Mouse (Mus musculus) embryo, embryonic 10.5 days (tissue): ENCODE measurements around the gene Neurl1a.
A peak's percentile ranks its signal among the peaks of the same experiment; 100 is the strongest.

Experiments used
- DNase-seq: peaks from one replicate; pipeline ENCODE4 v3.0.0-alpha.2; 2015; ENCODE audit warnings: low spot score

Gene Neurl1a

DNA sequence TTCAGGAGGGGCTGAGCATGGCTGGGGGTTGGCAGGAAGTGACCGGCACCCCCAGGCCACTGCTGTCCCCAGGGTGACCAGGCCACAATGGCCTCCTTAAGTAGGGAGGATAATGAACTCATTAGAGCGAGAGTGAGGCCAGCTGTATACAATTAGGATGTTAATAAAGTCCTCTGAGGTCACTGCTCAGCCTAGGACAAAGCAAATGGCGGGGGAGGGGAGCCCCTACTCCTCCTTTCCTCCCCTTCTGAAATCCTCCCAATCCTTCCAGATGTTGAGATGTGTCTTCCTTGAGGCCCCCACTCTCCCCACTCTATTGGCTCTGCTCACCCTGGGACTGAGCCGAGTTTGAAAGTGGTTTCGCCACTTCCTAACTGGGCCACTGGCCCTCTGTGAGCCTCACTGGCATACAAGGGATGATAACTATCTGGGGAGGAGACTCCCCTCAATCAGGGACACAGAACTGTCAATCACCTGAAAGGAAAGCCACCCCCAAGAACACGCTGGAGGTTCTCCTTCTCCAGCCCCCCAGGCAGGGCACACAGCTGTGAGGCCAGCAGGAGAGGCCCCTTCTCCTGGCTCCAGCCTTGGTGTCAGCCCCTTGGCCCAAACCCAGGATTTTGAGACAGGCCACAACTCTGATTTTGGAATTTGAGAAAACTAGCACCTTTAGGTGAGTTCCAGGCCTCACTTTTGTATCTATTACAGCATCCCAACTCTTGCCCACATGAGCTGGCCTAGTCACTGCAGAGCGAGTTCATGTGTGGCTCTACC lies 112.9 kb downstream of the Neurl1a start:
- DNase-seq, result peak; percentile 76

DNA sequence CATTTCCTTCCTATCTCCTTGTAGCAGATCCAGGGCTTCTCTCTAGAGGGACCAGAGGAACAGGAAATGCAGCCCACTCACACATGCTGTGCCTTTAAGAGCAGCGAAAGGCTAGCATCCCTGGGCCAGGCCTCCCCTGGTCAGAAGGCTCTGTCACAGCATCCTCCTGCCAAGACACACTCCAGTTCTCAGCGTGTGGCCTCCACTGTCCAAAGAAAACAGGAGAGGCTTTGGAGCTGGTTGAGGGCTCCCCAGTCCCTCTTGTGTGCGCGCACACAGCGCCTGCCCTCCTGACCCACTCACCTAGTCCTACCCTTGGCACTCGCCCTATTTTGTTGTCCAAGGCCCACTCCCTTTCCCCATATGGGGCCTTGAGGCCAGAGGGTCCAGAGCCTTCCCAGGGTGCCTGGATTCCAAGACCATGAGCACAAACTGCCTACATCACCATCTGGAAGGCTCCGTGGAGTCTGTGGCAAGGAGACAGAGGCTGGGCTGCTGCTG lies 113.9 kb downstream of the Neurl1a start:
- no peak for DNase-seq

DNA sequence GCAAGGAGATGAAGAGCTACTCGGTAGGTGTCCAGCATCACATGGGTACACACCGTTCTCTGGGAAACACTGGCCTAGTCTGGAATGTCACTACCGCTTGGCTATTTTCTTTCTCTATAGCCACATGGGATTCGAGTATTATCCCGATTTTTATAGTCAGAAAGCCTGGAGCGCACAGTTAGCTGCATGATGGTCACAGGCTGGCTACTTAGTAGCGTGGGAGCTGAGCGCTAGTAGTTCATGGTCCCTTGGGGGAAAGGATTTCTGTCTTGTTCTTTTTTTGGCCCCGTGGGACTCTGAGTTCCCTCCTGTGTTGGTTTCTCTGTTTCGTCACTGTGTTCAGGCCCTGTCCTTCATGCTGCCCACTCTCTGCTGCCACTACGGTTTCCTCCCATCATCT lies 119.5 kb downstream of the Neurl1a start:
- no peak for DNase-seq

DNA sequence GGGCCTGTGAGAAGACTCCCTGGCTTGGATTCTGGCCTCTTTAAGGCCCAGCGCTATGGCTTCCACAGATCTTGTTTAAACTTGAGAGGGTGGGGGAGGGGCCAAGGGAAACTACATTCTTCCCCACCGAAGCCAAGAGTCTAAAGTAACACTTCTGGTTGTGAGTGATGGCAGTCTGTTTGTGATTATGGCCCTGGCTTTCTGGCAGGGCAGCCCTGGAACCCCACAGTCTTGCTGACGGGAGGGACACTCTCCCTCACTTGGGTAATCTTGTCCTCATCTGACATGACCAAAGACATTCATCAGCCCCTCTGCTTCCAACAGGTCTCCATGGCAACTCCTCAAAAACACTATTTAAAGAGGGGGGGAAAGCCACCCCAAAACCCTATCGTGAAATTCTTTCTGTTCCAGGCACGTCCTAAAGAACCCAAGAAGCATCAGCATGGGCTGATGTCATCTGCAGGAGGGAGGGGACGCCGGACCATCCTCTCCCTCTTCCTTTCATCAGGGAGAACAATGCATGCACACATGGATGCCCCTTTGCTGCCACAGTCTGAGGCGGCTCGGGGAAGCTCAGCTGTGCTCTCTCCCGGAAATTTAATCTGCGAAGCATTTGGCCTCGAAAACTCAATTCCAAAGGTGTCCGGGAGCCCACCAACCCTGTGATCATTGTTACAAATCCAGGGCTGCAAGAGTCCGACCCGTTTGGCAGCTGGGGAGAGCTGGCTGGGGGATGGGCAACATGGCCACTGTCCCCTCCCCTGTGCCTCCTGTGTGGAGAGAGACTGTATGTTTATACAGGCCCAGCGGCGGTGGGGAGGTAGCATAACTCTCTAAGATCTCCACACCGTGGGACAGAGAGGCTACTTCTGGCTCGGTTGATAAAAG lies 122.9 kb downstream of the Neurl1a start:
- DNase-seq, result peak; percentile 81

DNA sequence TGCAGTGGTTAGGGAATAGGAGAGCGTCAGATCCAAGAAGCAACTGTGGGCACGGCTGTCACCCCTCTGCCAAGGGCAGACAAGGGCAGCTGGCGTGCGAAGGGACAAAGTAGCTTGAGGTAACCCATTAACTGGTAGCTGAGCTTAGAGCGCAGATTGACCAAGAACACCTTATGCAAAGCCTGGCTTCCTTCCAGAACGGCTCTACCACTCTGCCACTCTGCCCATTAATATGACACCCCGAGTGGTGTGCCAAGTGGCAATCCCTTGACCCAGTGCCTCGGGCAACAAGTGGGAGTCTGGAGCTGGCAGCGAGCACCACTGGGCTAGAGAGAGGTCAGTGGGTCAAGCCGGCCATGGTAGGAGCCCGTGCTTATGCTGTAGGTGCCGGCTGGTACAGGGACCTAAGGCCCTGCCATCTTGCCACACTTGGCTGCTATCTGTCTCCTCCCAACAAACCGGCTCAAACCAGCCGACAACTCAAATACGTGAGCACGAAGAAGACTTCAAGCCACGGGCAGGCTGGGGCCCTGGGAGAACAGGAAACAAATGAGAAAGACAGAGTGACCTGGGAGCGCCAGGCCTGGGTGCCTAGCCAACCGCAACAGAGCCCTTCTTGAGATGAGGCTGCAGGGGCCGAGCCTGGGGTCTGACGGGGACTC lies 123.7 kb downstream of the Neurl1a start:
- peak; percentile 49 for DNase-seq

DNA sequence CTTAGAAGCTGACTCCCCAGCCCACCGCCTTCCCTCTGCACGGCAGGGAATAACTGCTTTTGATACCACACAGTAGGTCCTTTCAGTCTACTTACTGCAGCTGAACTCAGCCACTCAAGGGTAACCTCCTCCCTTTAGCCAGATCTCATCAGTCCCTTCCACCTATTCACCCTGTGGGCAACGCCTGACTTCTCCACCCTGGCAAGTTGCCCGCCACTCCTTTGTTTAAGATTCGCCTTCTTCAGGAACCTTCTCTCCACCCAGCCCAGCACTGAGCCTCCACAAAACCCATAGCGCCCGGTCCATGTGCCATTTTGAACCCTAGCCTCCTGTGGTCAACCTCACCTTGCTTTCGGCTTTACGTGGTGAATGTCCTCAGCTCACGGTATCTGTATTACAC lies 124.5 kb downstream of the Neurl1a start:
- no peak for DNase-seq

DNA sequence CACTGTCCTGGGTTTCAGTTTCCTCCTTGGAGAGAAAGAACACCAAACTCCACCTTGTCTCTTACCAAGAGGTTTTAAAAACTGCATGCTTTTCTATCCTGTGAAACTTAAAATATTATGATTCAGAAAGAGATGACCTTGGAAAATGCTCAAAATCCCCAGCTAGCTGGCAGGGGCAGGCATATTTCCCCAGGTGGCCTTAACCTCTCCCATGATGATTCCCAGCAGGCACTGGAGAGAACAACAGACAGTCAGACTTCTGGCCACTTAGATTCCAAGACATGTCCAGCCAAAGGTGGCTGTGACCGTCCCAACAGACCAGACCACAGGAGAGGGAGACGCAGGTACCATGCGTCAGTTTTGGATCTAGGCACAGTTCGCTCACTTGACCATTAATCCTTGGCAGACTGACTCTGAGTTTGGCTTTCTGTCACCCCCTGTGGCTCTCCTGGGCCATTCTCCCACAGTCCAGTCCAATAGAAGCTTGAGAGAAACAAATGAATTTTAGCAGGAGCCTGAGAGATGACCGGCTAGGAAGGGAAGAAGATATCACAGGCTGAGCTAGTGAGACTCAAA lies 125.6 kb downstream of the Neurl1a start:
- no peak for DNase-seq

DNA sequence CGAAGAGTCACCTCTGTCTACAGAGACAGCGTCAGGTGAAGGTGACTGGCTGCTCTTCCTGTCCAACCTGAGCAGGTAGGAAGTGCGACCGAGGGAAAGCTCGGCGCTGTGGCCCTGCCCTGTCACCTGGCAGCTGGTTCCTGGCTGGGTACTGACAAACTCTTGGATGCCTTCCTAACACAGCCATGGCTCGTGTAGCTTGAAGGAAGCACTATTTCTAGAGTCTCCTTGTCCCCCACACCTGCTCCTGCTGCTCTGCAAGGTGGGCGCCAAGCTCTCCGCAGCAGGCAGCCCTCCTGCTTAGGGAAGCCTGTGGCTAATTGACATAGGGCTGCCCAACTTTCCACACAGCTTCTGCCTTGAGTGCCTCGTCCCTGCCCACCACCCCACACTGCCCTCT lies 126.8 kb downstream of the Neurl1a start:
- DNase-seq, result no peak

DNA sequence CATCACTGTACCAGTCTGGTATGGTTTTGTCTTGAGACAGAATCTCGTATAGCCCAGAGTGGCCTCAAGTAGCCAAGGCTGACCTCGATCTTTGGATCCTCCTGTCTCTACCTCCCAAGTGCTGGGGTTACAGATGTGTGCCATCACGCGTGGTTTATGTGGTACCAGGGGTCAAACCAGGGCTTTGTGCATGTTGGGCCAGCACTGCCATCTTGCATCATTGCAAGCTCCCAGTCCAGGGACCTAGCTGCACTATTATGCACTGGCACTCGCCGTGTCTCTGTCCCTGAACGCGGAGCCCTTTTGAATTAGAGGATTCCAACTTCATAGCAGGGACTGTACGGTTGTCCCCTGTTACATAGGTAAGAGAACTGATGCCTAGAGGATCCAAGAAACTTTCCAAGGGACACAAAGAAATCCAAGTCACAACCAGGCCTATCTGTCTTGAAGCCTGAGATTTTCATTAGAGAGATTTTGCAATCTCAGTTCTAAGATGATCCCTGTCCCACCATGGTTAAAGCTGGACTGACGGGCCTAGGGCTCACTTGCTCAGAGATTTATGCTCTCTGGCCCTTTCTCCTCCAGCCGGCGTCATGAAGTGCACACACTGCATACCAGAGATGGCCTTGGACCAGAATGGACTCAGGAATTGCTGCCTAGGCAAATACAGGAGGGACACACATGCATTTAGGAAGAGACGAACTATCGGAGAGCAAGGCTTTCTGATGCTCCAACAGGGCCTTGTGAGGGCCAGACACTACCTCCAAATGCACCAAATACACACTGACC lies 127.7 kb downstream of the Neurl1a start:
- DNase-seq, result no peak

DNA sequence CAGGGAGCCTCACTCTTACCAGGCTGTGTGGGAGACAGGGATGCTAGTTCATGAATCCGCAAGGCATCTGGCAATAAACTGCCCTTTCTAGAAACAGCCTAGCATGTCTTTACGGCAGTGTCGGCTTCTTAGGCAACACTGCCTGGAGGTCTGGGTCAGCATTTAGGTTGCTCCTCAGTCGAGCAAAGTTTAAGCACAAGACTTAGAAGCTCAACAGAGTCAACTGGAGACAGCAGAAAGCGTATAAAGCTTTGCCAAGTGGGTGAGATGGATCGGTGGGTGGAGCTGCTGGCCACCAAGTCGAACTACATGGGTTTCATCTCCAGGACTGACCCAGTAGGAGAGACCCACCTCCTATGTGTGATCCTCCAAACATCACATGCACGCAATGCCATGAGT lies 128.3 kb downstream of the Neurl1a start:
- DNase-seq, result no peak
